Mouse (Mus musculus): Measurements from ENCODE around the gene Nrsn2. TPM values are rescaled to one million over a fixed set of nuclear protein-coding genes. Genes with fewer than 3 reads are reported as not detected.

Gene Nrsn2
- polyA plus RNA-seq, 1 experiment, result not detected

DNA sequence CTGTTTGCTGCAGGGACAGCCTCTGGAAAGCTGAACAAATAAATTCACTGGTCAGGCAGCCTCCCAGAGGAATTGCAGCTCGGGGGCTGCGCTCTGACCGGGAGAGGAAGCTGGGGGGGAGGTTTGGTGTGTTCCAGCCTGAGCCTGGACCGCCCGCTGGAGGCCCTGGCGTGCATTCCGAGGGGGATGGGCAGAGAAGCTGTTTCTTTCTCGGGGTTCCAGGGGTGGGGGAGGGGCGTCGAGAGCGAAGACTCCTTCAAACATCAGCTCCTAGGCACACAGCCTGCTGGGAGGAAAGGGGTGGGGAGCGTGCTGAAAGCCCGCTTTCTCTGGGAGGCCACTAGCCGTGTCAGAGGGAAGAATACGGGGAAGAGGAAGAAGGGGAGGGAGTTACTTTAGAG, 34.5 kb upstream of the Nrsn2 start:
- Histone ChIP-seq H3K27ac (ENCODE audit: insufficient read depth, low read depth, low read length) (peak overlapping the region; percentile 91), H3K4me1 (ENCODE audit: control insufficient read depth, insufficient read depth, low read length) (peaks cover 27% of the 10 kb centered on the region), H3K4me3 (ENCODE audit: insufficient read depth, low read depth, low read length) (peak overlapping the region; percentile 17)
- 3% methylated on average over 15 of the region's 15 CpGs for WGBS
- no peak for TF ChIP-seq CTCF (IDR thresholded peaks at IDR 0.05; ENCODE audit: insufficient read depth, low read depth, low read length)
- TF ChIP-seq POLR2A (IDR thresholded peaks at IDR 0.05; ENCODE audit: insufficient read depth, low read depth, low read length), result no peak

DNA sequence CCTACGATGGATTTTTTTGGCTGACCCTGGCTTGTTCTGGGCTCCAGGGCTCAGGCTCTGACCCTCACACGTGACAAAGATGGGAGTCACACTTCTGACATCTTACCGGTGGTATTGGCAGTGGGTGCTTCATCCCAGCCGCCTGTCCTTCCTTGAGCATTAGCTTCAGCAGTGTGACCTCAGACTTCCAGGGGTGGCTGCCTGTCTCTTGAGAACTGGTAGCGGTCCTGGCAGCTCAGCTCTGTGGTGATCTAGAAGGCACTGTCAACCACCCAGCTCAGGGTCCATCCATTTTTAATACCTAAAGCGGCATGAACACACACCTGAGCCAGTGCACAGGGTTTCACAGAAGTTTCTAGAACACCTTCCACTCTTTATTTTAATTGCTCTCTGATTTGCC, 33.3 kb upstream of the Nrsn2 start:
- WGBS, result 80% methylated on average over 6 of the region's 6 CpGs
- TF ChIP-seq CTCF (IDR thresholded peaks at IDR 0.05; ENCODE audit: insufficient read depth, low read depth, low read length) (no peak), POLR2A (IDR thresholded peaks at IDR 0.05; ENCODE audit: insufficient read depth, low read depth, low read length) (no peak)

DNA sequence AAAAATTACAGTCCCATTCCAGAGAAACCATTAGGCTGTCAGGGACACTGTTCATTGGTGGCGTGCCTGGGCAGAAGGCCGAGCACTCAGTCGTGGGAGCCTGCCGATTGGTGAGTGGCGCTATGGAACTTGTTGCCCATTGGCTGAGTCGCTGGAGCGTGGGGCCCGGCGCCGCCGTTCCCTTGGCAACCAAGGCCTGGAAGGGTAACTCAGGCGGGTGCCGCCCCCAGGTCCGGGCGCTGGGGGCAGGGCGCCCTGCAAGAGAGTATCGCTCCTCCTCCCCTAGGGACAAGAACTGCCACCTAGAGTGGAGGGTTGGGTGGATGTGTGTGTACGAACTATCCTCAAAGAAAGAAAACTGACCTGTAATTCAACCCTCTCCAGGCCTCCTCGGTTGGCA, 29.7 kb upstream of the Nrsn2 start:
- Histone ChIP-seq H3K27ac (ENCODE audit: insufficient read depth, low read depth, low read length) (peak overlapping the region; percentile 79), H3K4me3 (ENCODE audit: insufficient read depth, low read depth, low read length) (peak overlapping the region; percentile 31), H3K4me1 (ENCODE audit: control insufficient read depth, insufficient read depth, low read length) (peaks cover 17% of the 10 kb centered on the region)
- TF ChIP-seq POLR2A (IDR thresholded peaks at IDR 0.05; ENCODE audit: insufficient read depth, low read depth, low read length) (no peak), CTCF (IDR thresholded peaks at IDR 0.05; ENCODE audit: insufficient read depth, low read depth, low read length) (no peak)
- WGBS, result 0% methylated on average over 19 of the region's 19 CpGs

More for the DNA sequence above, 33.3 kb upstream of the Nrsn2 start:
- H3K4me3 ChIP-seq (ENCODE audit: insufficient read depth, low read depth, low read length), result no peak overlapping the region
- 0 out of 2 replicates have a peak overlapping the region, but pooled peaks have one; percentile 91 for H3K27ac ChIP-seq (ENCODE audit: insufficient read depth, low read depth, low read length)
- peaks cover 28% of the 10 kb centered on the region for H3K4me1 ChIP-seq (ENCODE audit: control insufficient read depth, insufficient read depth, low read length)

DNA sequence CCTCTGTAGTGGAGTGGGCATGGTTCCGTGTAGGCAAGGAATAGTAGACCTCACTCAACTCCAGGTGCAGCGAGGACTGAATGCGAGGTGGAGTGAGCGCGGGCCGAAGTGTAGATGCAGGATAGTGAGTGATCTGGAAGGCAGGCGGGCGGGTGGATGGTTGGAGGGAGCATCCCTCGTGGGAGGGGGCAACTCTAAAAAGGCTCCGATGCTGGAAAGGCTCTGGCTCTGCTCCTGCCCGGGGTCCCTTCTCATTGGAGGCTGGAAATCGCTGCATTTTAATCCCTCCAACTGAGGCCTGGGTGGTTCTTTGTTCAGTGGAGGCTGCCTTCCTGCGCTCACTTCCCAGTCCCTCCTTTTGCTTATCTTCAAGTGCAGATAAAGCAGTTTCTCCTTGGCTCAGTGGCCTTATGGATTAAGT, 22.7 kb upstream of the Nrsn2 start:
- Histone ChIP-seq H3K4me1 (ENCODE audit: control insufficient read depth, insufficient read depth, low read length) (peaks cover 18% of the 10 kb centered on the region), H3K4me3 (ENCODE audit: insufficient read depth, low read depth, low read length) (peak overlapping the region; percentile 80), H3K27ac (ENCODE audit: insufficient read depth, low read depth, low read length) (peak overlapping the region; percentile 75)
- WGBS, result 2% methylated on average over 13 of the region's 13 CpGs
- TF ChIP-seq CTCF (IDR thresholded peaks at IDR 0.05; ENCODE audit: insufficient read depth, low read depth, low read length) (no peak), POLR2A (IDR thresholded peaks at IDR 0.05; ENCODE audit: insufficient read depth, low read depth, low read length) (no peak)

DNA sequence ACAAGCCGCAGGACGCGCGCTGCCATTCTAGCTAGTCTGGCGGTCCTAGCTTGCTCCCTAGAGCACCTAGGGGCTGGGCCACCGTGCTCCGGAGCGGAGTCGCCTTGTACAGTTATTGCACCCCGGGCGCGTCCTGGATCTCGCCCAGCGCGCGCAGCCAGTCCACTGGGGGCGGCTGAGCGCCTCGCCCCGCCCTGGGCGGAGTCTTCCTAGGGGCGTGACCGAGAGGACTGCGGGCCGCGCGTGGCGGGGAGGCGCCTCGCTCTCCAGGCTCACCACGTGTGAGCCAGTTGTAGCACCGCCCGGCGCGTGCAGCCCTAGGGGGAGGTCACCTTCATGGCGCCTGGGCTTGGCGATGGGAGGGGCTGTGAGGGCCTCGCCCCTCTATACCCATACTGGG, 22.3 kb upstream of the Nrsn2 start:
- WGBS, result under 1% methylated on average over 38 of the region's 38 CpGs
- H3K27ac ChIP-seq (ENCODE audit: insufficient read depth, low read depth, low read length), result peak overlapping the region; percentile 75
- TF ChIP-seq CTCF (IDR thresholded peaks at IDR 0.05; ENCODE audit: insufficient read depth, low read depth, low read length) (peak; percentile 22; the same call in 1 of the 2 replicates), POLR2A (IDR thresholded peaks at IDR 0.05; ENCODE audit: insufficient read depth, low read depth, low read length) (peak; percentile 69)
- peak overlapping the region; percentile 80 for H3K4me3 ChIP-seq (ENCODE audit: insufficient read depth, low read depth, low read length)
- peaks cover 19% of the 10 kb centered on the region for H3K4me1 ChIP-seq (ENCODE audit: control insufficient read depth, insufficient read depth, low read length)

DNA sequence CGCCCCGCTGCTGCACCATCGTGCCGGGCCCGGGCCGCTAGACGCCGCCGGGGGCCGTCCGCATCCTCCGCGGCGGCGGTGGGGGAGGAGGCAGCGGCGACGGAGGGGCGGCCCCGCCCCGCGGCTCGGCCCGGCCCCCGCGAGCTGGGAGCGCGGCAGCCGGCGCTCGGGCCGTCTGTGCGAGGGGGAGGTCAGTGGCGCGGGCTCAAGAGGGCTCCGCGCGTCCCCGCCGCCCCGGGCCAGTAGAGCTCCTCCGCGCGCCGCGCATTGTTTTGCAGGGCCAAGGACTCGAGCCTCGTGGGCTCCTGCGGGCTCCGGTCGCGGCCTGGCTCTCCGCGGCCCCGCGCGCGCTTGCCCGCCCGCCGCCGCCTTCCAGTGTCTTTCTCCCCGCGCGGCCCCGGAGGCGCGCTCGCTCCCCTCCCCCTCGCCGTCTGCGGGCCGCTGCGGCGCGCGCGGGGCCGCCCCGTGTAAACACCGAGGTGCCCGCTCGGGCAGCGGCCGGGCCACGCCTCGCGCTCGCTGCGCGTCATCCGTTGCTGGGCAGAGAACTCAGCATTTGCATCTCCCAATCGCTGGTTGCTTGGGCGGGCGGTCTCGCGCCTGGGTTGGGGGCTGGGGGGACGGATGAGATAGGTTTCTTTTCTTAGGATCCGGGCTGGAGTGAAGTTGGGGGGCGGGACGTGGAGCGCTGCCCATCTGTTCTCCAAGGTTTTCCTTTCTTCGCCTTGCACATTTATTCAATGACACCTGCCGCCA, 21.4 kb upstream of the Nrsn2 start, which contains the start of gene Sox12:
Gene Sox12, minus strand, starts transcription at position 384 of the 756 bp plus-strand sequence.
- peaks cover 23% of the 10 kb centered on the region for H3K4me1 ChIP-seq (ENCODE audit: control insufficient read depth, insufficient read depth, low read length)
- H3K4me3 ChIP-seq (ENCODE audit: insufficient read depth, low read depth, low read length), result peak within 1 kb of the TSS; percentile 80
- peak within 1 kb of the TSS; percentile 93 for H3K27ac ChIP-seq (ENCODE audit: insufficient read depth, low read depth, low read length)
- WGBS, result 3% methylated on average over 93 of the region's 104 CpGs
- TF ChIP-seq POLR2A (IDR thresholded peaks at IDR 0.05; ENCODE audit: insufficient read depth, low read depth, low read length) (peak; percentile 38; the same call in 1 of the 2 replicates), CTCF (IDR thresholded peaks at IDR 0.05; ENCODE audit: insufficient read depth, low read depth, low read length) (no peak)

DNA sequence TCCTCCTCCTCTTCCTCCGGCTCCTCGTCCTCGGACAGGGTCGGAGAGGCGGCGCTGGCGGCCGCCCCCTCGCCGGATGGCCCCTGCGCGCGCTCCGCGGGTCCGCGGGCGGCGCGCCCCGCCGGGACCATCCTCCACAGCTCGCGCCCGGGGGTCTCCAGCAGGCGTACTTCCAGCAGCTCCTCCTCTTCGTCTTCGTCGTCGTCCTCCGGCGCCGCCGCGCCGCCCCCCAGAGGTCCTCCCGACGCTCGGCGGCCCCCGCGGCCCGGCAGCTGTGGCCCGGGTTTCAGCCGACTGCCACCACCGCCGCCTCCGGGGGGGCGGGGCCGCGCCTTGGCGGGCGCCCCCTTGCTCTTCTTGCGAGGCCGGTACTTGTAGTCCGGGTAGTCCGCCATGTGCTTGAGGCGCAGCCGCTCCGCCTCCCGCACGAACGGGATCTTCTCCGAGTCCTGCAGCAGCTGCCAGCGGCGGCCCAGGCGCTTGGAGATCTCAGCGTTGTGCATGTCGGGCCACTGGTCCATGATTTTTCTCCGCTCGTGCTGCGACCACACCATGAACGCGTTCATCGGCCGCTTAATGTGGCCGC, 20.7 kb upstream of the Nrsn2 start:
- TF ChIP-seq POLR2A (IDR thresholded peaks at IDR 0.05; ENCODE audit: insufficient read depth, low read depth, low read length) (peak; percentile 49), CTCF (IDR thresholded peaks at IDR 0.05; ENCODE audit: insufficient read depth, low read depth, low read length) (no peak)
- Histone ChIP-seq H3K4me1 (ENCODE audit: control insufficient read depth, insufficient read depth, low read length) (peaks cover 23% of the 10 kb centered on the region), H3K4me3 (ENCODE audit: insufficient read depth, low read depth, low read length) (peak overlapping the region; percentile 80), H3K27ac (ENCODE audit: insufficient read depth, low read depth, low read length) (peak overlapping the region; percentile 93)
- under 1% methylated on average over 76 of the region's 77 CpGs for WGBS

DNA sequence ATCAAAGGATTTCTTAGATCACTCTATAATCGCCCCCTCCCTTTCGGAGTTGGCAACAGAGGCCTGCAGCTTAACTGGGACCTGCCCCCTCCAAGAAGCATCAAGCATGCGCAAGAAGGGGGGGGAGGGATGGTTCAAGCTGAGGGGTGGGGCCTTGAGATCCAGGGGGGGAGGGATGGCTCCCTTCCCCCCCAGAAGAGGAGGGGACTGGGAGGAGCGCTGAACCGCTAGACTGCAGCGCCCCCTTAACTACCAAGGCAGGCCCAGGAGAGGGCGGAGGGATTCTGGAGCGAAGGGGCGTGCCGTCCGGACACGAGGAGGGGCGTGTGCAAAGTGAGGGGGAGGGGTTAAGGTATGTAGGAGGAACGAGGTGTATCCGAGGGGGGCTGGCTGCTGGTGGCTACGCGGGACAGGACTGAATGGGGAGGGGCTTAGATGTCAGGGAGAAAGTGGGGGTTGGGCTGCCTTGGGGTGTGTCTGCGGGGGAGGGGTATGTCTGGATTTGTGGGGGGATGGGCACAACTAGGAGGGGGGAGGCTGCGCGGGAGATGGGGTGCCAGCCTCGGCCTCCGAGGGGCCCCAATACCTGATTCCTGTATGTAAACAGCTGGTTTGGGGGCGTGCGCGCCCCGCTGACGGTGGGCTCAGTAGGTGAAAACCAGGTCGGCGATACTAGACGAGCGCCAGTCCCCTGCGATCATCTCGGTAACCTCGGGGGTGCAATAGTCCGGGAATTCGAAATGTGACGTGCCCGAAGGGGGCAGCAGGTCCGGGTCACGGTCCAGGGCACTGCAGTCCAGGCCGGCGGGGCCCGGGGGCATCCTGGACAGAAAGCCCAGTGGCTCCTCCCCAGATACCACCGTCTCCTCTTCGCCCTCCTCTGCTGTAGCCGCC, 19.9 kb upstream of the Nrsn2 start:
- peak overlapping the region; percentile 93 for H3K27ac ChIP-seq (ENCODE audit: insufficient read depth, low read depth, low read length)
- TF ChIP-seq CTCF (IDR thresholded peaks at IDR 0.05; ENCODE audit: insufficient read depth, low read depth, low read length) (no peak), POLR2A (IDR thresholded peaks at IDR 0.05; ENCODE audit: insufficient read depth, low read depth, low read length) (peak; percentile 10; the same call in 1 of the 2 replicates)
- H3K4me3 ChIP-seq (ENCODE audit: insufficient read depth, low read depth, low read length), result peak overlapping the region; percentile 80
- peaks cover 23% of the 10 kb centered on the region for H3K4me1 ChIP-seq (ENCODE audit: control insufficient read depth, insufficient read depth, low read length)
- under 1% methylated on average over 46 of the region's 46 CpGs for WGBS

All from olfactory bulb, adult 2 months (tissue).